Mouse (Mus musculus) gastrocnemius, postnatal 14 days (tissue): ENCODE measurements around the gene Myl3. TPM values are rescaled to one million over a fixed set of nuclear protein-coding genes. Genes with fewer than 3 reads are reported as not detected.

Experiments used
- DNase-seq: peaks from one replicate; pipeline ENCODE4 v3.0.0; 2021; ENCODE audit warnings: mixed read lengths
- intact Hi-C: fragments of 180-260 bp; cut with DNase I; formaldehyde crosslinking; loops from one replicate; pipeline ENCODE4 v1.15.1; 2025; ENCODE audit warnings: low total_unique reads
- long read RNA-seq, 2 experiments: library from polyadenylated mRNA; stranded (forward); transcript quantifications; one replicate each; pipeline ENCODE4 v2.0.0; 2021
- total RNA-seq, 2 experiments: library from RNA; stranded (reverse); gene quantifications; 2 replicates each; pipeline ENCODE4 v1.2.3; 2021

Myl3 gene
- total RNA-seq = 100 to 1,000 TPM; 358 to 691 TPM
- long read RNA-seq, experiment 1, transcript Myl3-201 (7 exons, 937 nt) = major isoform, 203 of 235 reads
- long read RNA-seq, experiment 1, partial matches to known transcripts = 22 of 235 reads
- long read RNA-seq, experiment 1, other reads (novel, unspliced or antisense) = 9 of 235 reads
- long read RNA-seq, experiment 2, transcript Myl3-201 (7 exons, 937 nt) = major isoform, 313 of 363 reads
- long read RNA-seq, experiment 2, partial matches to known transcripts = 36 of 363 reads
- long read RNA-seq, experiment 2, other reads (novel, unspliced or antisense) = 11 of 363 reads

GRCm38 (mm10) chr9:110741711-110742294 lies at the start of gene Myl3:
Gene Myl3 (plus strand): TSS chr9:110741861.
- no peak for DNase-seq
- intact Hi-C loops = no loop called here

- intact Hi-C loops = no loop called here
- no peak for DNase-seq
Observed at GRCm38 (mm10) chr9:110695165-110695755, 46.4 kb upstream of the Myl3 start.

- no peak for DNase-seq
- intact Hi-C loops = no loop called here
Observed at GRCm38 (mm10) chr9:110696427-110696826, 45.2 kb upstream of the Myl3 start.

GRCm38 (mm10) chr9:110697465-110697864 lies 44.2 kb upstream of the Myl3 start:
- intact Hi-C loops = no loop called here
- DNase-seq = peak; percentile 49

- DNase-seq = no peak
- intact Hi-C loops = no loop called here
Observed at GRCm38 (mm10) chr9:110699574-110699973, 42.1 kb upstream of the Myl3 start.

GRCm38 (mm10) chr9:110701114-110702032 lies 40.3 kb upstream of the Myl3 start:
- intact Hi-C loops = loop anchor here (10.0 kb wide), 1 partner anchor 267 kb away; no protein-coding TSS in a partner anchor
- DNase-seq = no peak

- intact Hi-C loops = loop anchor here (10.0 kb wide), 1 partner anchor 268 kb away; no protein-coding TSS in a partner anchor
- DNase-seq = no peak
Observed at GRCm38 (mm10) chr9:110702848-110703247, 38.8 kb upstream of the Myl3 start.

- no peak for DNase-seq
- intact Hi-C loops = loop anchor here (10.0 kb wide), 1 partner anchor 269 kb away; no protein-coding TSS in a partner anchor
Observed at GRCm38 (mm10) chr9:110703951-110704350, 37.7 kb upstream of the Myl3 start.

- intact Hi-C loops = loop anchor here (10.0 kb wide), 1 partner anchor 272 kb away; no protein-coding TSS in a partner anchor
- no peak for DNase-seq
Observed at GRCm38 (mm10) chr9:110706784-110707183, 34.9 kb upstream of the Myl3 start.

GRCm38 (mm10) chr9:110709640-110710258 lies 31.9 kb upstream of the Myl3 start:
- intact Hi-C loops = loop anchor here (1.0 to 10.0 kb wide), 2 partner anchors 74 to 275 kb away; no protein-coding TSS in a partner anchor
- DNase-seq = peak; percentile 77

GRCm38 (mm10) chr9:110711532-110711931 lies 30.1 kb upstream of the Myl3 start:
- intact Hi-C loops = no loop called here
- DNase-seq = no peak

- intact Hi-C loops = no loop called here
- DNase-seq = no peak
Observed at GRCm38 (mm10) chr9:110711996-110712395, 29.7 kb upstream of the Myl3 start.

GRCm38 (mm10) chr9:110712545-110712944 lies 29.1 kb upstream of the Myl3 start:
- intact Hi-C loops = no loop called here
- DNase-seq = no peak

- no peak for DNase-seq
- intact Hi-C loops = no loop called here
Observed at GRCm38 (mm10) chr9:110713389-110713788, 28.3 kb upstream of the Myl3 start.

- intact Hi-C loops = loop anchor here (5.0 kb wide), 2 partner anchors 67 to 157 kb away; no protein-coding TSS in a partner anchor
Observed at GRCm38 (mm10) chr9:110715426-110715825, 26.2 kb upstream of the Myl3 start.

GRCm38 (mm10) chr9:110716775-110717174 lies 24.9 kb upstream of the Myl3 start:
- peak; percentile 55 for DNase-seq
- intact Hi-C loops = loop anchor here (5.0 kb wide), 2 partner anchors 66 to 156 kb away; no protein-coding TSS in a partner anchor

More at GRCm38 (mm10) chr9:110715426-110715825, 26.2 kb upstream of the Myl3 start:
- no peak for DNase-seq

GRCm38 (mm10) chr9:110718071-110718470 lies 23.6 kb upstream of the Myl3 start:
- no peak for DNase-seq
- intact Hi-C loops = loop anchor here (5.0 kb wide), 2 partner anchors 64 to 154 kb away; no protein-coding TSS in a partner anchor

GRCm38 (mm10) chr9:110718810-110719209 lies 22.9 kb upstream of the Myl3 start:
- no peak for DNase-seq
- intact Hi-C loops = loop anchor here (5.0 kb wide), 2 partner anchors 63 to 153 kb away; no protein-coding TSS in a partner anchor

GRCm38 (mm10) chr9:110719977-110720376 lies 21.7 kb upstream of the Myl3 start:
- intact Hi-C loops = loop anchor here (5.0 kb wide), 2 partner anchors 62 to 152 kb away; no protein-coding TSS in a partner anchor
- DNase-seq = no peak
